Mouse (Mus musculus) heart, adult 2 months (tissue): ENCODE data around the gene Klk1b9.

Experiments used
- CTCF ChIP-seq: fragments of 200-600 bp; IDR thresholded peaks from 2 replicates; pipeline ENCODE4 v1.8.1; 2022; ENCODE audit warnings: antibody characterized with exemption, mild to moderate bottlenecking, moderate library complexity
- EP300 ChIP-seq: fragments of 200-500 bp; IDR thresholded peaks from 2 replicates; pipeline ENCODE4 v1.6.1; 2011; ENCODE audit warnings: low read depth, low read length, control low read depth; ENCODE audit not compliant: insufficient read depth
- POLR2A ChIP-seq: fragments of 200-500 bp; IDR thresholded peaks from 2 replicates; pipeline ENCODE4 v1.6.1; 2011; ENCODE audit warnings: mild to moderate bottlenecking, low read depth, low read length, control low read depth; ENCODE audit not compliant: insufficient read depth

- TF ChIP-seq POLR2A (no peak), CTCF (no peak), EP300 (no peak)
These were observed 39.3 kb upstream of the Klk1b9 start for GRCm38 (mm10) chr7:43936551-43936950.
